Mouse (Mus musculus): ENCODE data around the gene Arsb. TPM values are rescaled to one million over a fixed set of nuclear protein-coding genes. Genes with fewer than 3 reads are reported as not detected.

Gene Arsb
- polyA plus RNA-seq, 1 experiment from 2014 or later = 2.8 TPM

Small RNAs within 50 kb of the gene (microRNA-seq; reads per million reads assigned to microRNA genes)
- gene Gm25534 = not detected
- gene Mir5624 = not detected

Other genes with a start within 250 kb of the Arsb start
- 25.4 and 26.4 TPM in 2 replicates for gene Bhmt, start 133.7 kb upstream of the Arsb start, polyA plus RNA-seq (2016; fragmentation: Nextera tagmentation; extraction: Ambion mirVana)
- 12.3 and 12.7 TPM in 2 replicates for gene Bhmt2, start 97.3 kb upstream of the Arsb start, polyA plus RNA-seq (2016; fragmentation: Nextera tagmentation; extraction: Ambion mirVana)
- gene Dmgdh, start 97.2 kb upstream of the Arsb start, polyA plus RNA-seq (2016; fragmentation: Nextera tagmentation; extraction: Ambion mirVana) = 7.5 and 8.5 TPM in 2 replicates

Measured in liver, embryonic 12.5 days (tissue).